In the genomic region with DNA sequence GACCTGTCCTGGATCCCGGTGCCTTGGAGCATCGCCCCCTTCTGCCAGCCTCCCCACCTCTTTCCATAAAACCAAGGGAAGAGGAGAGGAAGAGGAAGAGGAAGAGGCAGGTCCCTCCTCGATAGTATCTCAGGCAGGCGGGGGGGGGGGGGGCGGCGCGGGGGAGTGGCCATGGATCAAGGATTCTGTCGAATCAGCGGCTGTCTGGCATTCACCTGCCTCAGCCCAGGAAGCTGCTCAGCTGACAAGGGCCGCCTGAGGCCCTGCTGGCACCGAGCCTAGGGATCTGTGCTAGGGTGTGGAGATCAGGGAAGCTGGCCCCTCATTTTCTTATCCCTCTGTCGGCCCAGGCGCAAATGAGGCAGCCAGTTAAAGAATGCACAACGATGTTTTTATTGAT, we compare ENCODE assay signal across 14 mouse cellular contexts. TPM values are rescaled to one million over a fixed set of nuclear protein-coding genes. Genes with fewer than 3 reads are reported as not detected.
DNase-seq lines count a peak whose midpoint lies in the region; ATAC-seq and TF ChIP-seq lines count a peak whose summit lies in the region.
"Had no signal": no experiment of that assay in that cellular context is flagged by ENCODE, and none has a peak within 500 bp of the region (broad histone marks: within the 10 kb centered on the region; RNA-seq: fewer than 3 reads in every experiment).

No protein-coding gene starts in this region.

- no peaks in the 10 kb centered on the region for H3K4me1 ChIP-seq in hindbrain, postnatal 0 days (ENCODE audit: insufficient read depth, low read length)
- H3K4me1 ChIP-seq in hindbrain, embryonic 16.5 days (ENCODE audit: control insufficient read depth, insufficient read depth, low read depth, low read length) = no peaks in the 10 kb centered on the region
- peaks cover 26% of the 10 kb centered on the region for H3K4me1 ChIP-seq in intestine, embryonic 15.5 days (replicated peaks)
- H3K4me1 ChIP-seq in liver, embryonic 11.5 days (replicated peaks; ENCODE audit: control insufficient read depth, insufficient read depth, low read length) = peaks cover 63% of the 10 kb centered on the region

- H3K27ac ChIP-seq in hindbrain, postnatal 0 days = no peak overlapping the region
- no peak overlapping the region for H3K27ac ChIP-seq in hindbrain, embryonic 16.5 days (ENCODE audit: low read depth, low read length)
- H3K27ac ChIP-seq in intestine, embryonic 15.5 days = no peak overlapping the region
- H3K27ac ChIP-seq in liver, embryonic 11.5 days (ENCODE audit: low read depth, low read length) = no peak overlapping the region
- H3K27ac ChIP-seq: stomach, embryonic 15.5 days had no signal

- no peak overlapping the region for H3K4me2 ChIP-seq in hindbrain, postnatal 0 days (ENCODE audit: low read depth, low read length)
- no peak overlapping the region for H3K4me2 ChIP-seq in hindbrain, embryonic 16.5 days (ENCODE audit: low read length)
- H3K4me2 ChIP-seq in intestine, embryonic 15.5 days (replicated peaks) = no peak overlapping the region
- H3K4me2 ChIP-seq in liver, embryonic 11.5 days = peak overlapping the region; percentile 49
- H3K4me2 ChIP-seq: stomach, embryonic 15.5 days had no signal

- WGBS in hindbrain, postnatal 0 days = 23% methylated on average over 13 of the region's 14 CpGs
- 22% methylated on average over 14 of the region's 14 CpGs for whole genome bisulfite sequencing in hindbrain, embryonic 16.5 days
- 22% methylated on average over 11 of the region's 14 CpGs for WGBS in intestine, embryonic 15.5 days
- WGBS in liver, embryonic 11.5 days = 29% methylated on average over 10 of the region's 14 CpGs

- H3K9ac ChIP-seq in hindbrain, postnatal 0 days (replicated peaks; ENCODE audit: low read length) = no peak overlapping the region
- no peak overlapping the region for H3K9ac ChIP-seq in hindbrain, embryonic 16.5 days (ENCODE audit: low read depth, low read length)
- H3K9ac ChIP-seq in intestine, embryonic 15.5 days = no peak overlapping the region
- no peak overlapping the region for H3K9ac ChIP-seq in liver, embryonic 11.5 days (ENCODE audit: low read depth, low read length)
- H3K9ac ChIP-seq: stomach, embryonic 15.5 days had no signal

- no peaks in the 10 kb centered on the region for H3K36me3 ChIP-seq in hindbrain, postnatal 0 days (ENCODE audit: insufficient read depth, low read length)
- no peaks in the 10 kb centered on the region for H3K36me3 ChIP-seq in hindbrain, embryonic 16.5 days (ENCODE audit: control insufficient read depth, insufficient read depth, low read length)
- H3K36me3 ChIP-seq in intestine, embryonic 15.5 days = no peaks in the 10 kb centered on the region
- H3K36me3 ChIP-seq in liver, embryonic 11.5 days (ENCODE audit: control insufficient read depth, insufficient read depth, low read length) = no peaks in the 10 kb centered on the region
- H3K36me3 ChIP-seq: stomach, embryonic 15.5 days had no signal

- no peaks in the 10 kb centered on the region for H3K9me3 ChIP-seq in hindbrain, postnatal 0 days (ENCODE audit: low read length)
- H3K9me3 ChIP-seq in hindbrain, embryonic 16.5 days (ENCODE audit: control insufficient read depth, low read length) = no peaks in the 10 kb centered on the region
- H3K9me3 ChIP-seq in intestine, embryonic 15.5 days = no peaks in the 10 kb centered on the region
- H3K9me3 ChIP-seq in liver, embryonic 11.5 days (ENCODE audit: control insufficient read depth, low read length) = no peaks in the 10 kb centered on the region
- H3K9me3 ChIP-seq: stomach, embryonic 15.5 days had no signal

- no peak overlapping the region for H3K4me3 ChIP-seq in hindbrain, postnatal 0 days (ENCODE audit: low read length)
- H3K4me3 ChIP-seq in hindbrain, embryonic 16.5 days (ENCODE audit: low read length) = no peak overlapping the region
- H3K4me3 ChIP-seq in intestine, embryonic 15.5 days (replicated peaks) = no peak overlapping the region
- H3K4me3 ChIP-seq in liver, embryonic 11.5 days (ENCODE audit: low read depth, low read length) = no peak overlapping the region
- H3K4me3 ChIP-seq: stomach, embryonic 15.5 days had no signal

- TF ChIP-seq CTCF in hindbrain, postnatal 0 days (IDR thresholded peaks at IDR 0.05; ENCODE audit: low read depth) = no peak

- no peaks in the 10 kb centered on the region for H3K27me3 ChIP-seq in hindbrain, postnatal 0 days (ENCODE audit: insufficient read depth, low read length)
- 0 out of 2 replicates have a peak, but pooled peaks cover 7% of the 10 kb centered on the region for H3K27me3 ChIP-seq in hindbrain, embryonic 16.5 days (replicated peaks; ENCODE audit: control insufficient read depth, insufficient read depth, low read length)
- no peaks in the 10 kb centered on the region; the same call in 1 of the 2 replicates for H3K27me3 ChIP-seq in intestine, embryonic 15.5 days (replicated peaks)
- peaks cover 20% of the 10 kb centered on the region for H3K27me3 ChIP-seq in liver, embryonic 11.5 days (replicated peaks; ENCODE audit: control insufficient read depth, insufficient read depth, low read length)
- H3K27me3 ChIP-seq: Patski; stomach, embryonic 15.5 days had no signal

- ATAC-seq in hindbrain, postnatal 0 days = no peak
- ATAC-seq in hindbrain, embryonic 16.5 days = no peak
- peak; percentile 50 for ATAC-seq in intestine, embryonic 15.5 days
- no peak for ATAC-seq in liver, embryonic 11.5 days (replicated peaks; ENCODE audit: low FRiP score)
- no peak for ATAC-seq in inflammation-experienced regulatory T-cells, adult 6 months
- ATAC-seq: lung, postnatal 0 days; Patski had no signal

- DNase-seq in hindbrain, postnatal 0 days (ENCODE audit: low spot score) = peak; percentile 39
- DNase-seq in ZHBTc4 (ENCODE audit: low read depth, low spot score) = peak; percentile 32
- no peak for DNase-seq in liver, embryonic 11.5 days (ENCODE audit: low spot score)
- DNase-seq in ovary, postnatal 36 days (ENCODE audit: low spot score) = no peak
- DNase-seq in frontal cortex, postnatal 25 days (ENCODE audit: low spot score in 2 of 2) = no peak

RNA-seq across cellular contexts. Expression of gene Padi3, which starts 2.2 kb away (rescaled TPM):
- not detected in 2 replicates for total RNA-seq in hindbrain, postnatal 0 days (2014; rRNA removed)
- 0.05 TPM in 2 replicates for polyA plus RNA-seq in hindbrain, postnatal 0 days (2015; fragmentation: Nextera tagmentation; extraction: Ambion mirVana)
- 0.05 TPM in 1 of 2 replicates, not detected in the other for polyA plus RNA-seq in hindbrain, embryonic 16.5 days (2015; fragmentation: Nextera tagmentation; extraction: Ambion mirVana)
- polyA plus RNA-seq in intestine, embryonic 15.5 days (2015; fragmentation: Nextera tagmentation; extraction: Ambion mirVana) = 0.40 and 0.42 TPM in 2 replicates
- 0.56 and 0.96 TPM in 2 replicates for polyA plus RNA-seq in liver, embryonic 11.5 days (2014; fragmentation: Nextera tagmentation; extraction: Ambion mirVana)
- not detected for polyA plus RNA-seq in inflammation-experienced regulatory T-cells, adult 6 months (2017; shearing (Covaris generic))
- polyA plus RNA-seq: forebrain, embryonic 11.5 days; intestine, embryonic 14.5 days; neural tube, embryonic 11.5 days; Patski had no signal

RNA-seq across cellular contexts. Expression of gene Padi1, which starts 33.0 kb away (rescaled TPM):
- 0.25 TPM in 1 of 2 replicates, not detected in the other for total RNA-seq in hindbrain, postnatal 0 days (2014; rRNA removed)
- polyA plus RNA-seq in hindbrain, postnatal 0 days (2015; fragmentation: Nextera tagmentation; extraction: Ambion mirVana) = 0.05 TPM in 1 of 2 replicates, not detected in the other
- polyA plus RNA-seq in hindbrain, embryonic 16.5 days (2015; fragmentation: Nextera tagmentation; extraction: Ambion mirVana) = not detected in 2 replicates
- polyA plus RNA-seq in intestine, embryonic 15.5 days (2015; fragmentation: Nextera tagmentation; extraction: Ambion mirVana) = 0.19 and 0.32 TPM in 2 replicates
- polyA plus RNA-seq in liver, embryonic 11.5 days (2014; fragmentation: Nextera tagmentation; extraction: Ambion mirVana) = 0.06 and 0.11 TPM in 2 replicates
- polyA plus RNA-seq in inflammation-experienced regulatory T-cells, adult 6 months (2017; shearing (Covaris generic)) = under 1 TPM in 2 of 3 experiments, not detected in 1; 0.28 to 0.36 TPM
- polyA plus RNA-seq: forebrain, embryonic 11.5 days; neural tube, embryonic 11.5 days had no signal

RNA-seq across cellular contexts. Expression of gene Padi4, which starts 38.6 kb away (rescaled TPM):
- not detected in 2 replicates for total RNA-seq in hindbrain, postnatal 0 days (2014; rRNA removed)
- not detected in 2 replicates for polyA plus RNA-seq in hindbrain, postnatal 0 days (2015; fragmentation: Nextera tagmentation; extraction: Ambion mirVana)
- 0.14 TPM in 1 of 2 replicates, not detected in the other for polyA plus RNA-seq in hindbrain, embryonic 16.5 days (2015; fragmentation: Nextera tagmentation; extraction: Ambion mirVana)
- 2.3 and 2.7 TPM in 2 replicates for polyA plus RNA-seq in intestine, embryonic 15.5 days (2015; fragmentation: Nextera tagmentation; extraction: Ambion mirVana)
- 0.32 and 0.34 TPM in 2 replicates for polyA plus RNA-seq in liver, embryonic 11.5 days (2014; fragmentation: Nextera tagmentation; extraction: Ambion mirVana)
- polyA plus RNA-seq in inflammation-experienced regulatory T-cells, adult 6 months (2017; shearing (Covaris generic)) = 1 to 10 TPM in 1 of 3 experiments, under 1 TPM in 2; 0.82 to 3.4 (median 0.96) TPM

Comparison
In these comparisons a context has a peak if more than half of its experiments do, and no peak if none do; other contexts are left out.
1. DNase-seq: peak in hindbrain, postnatal 0 days (single experiment) and ZHBTc4 (single experiment); none in liver, embryonic 11.5 days (single experiment), ovary, postnatal 36 days (single experiment) and frontal cortex, postnatal 25 days (0 of 2).